Comparison of ENCODE assay signal across 9 mouse cellular contexts in genomic region chr15:86034781-86035360, GRCm38 (mm10). TPM values are rescaled to one million over a fixed set of nuclear protein-coding genes. Genes with fewer than 3 reads are reported as not detected.
DNase-seq lines count a peak whose midpoint lies in the region; ATAC-seq lines count a peak whose summit lies in the region.
"Had no signal": no experiment of that assay in that cellular context is flagged by ENCODE, and none has a peak within 500 bp of the region (broad histone marks: within the 10 kb centered on the region; RNA-seq: fewer than 3 reads in every experiment).

No protein-coding gene starts in this region.

- no peaks in the 10 kb centered on the region for H3K9me3 ChIP-seq in heart, embryonic 15.5 days (replicated peaks)
- 0 out of 2 replicates have a peak, but pooled peaks cover 3% of the 10 kb centered on the region for H3K9me3 ChIP-seq in embryonic facial prominence, embryonic 11.5 days (replicated peaks; ENCODE audit: control insufficient read depth, low read length)
- no peaks in the 10 kb centered on the region for H3K9me3 ChIP-seq in midbrain, embryonic 13.5 days

- no peak for DNase-seq in heart, postnatal 4 days
- DNase-seq in embryonic facial prominence, embryonic 11.5 days (ENCODE audit: low spot score), result no peak
- DNase-seq in kidney, postnatal 10 days, result peak; percentile 49
- no peak for DNase-seq in ovary, postnatal 14 days (ENCODE audit: low spot score)
- DNase-seq: right cerebral cortex, postnatal 14 days had no signal

- no peak for ATAC-seq in heart, embryonic 15.5 days (replicated peaks; ENCODE audit: insufficient number of reproducible peaks, insufficient read depth, low FRiP score, low read depth)
- ATAC-seq in embryonic facial prominence, embryonic 11.5 days (replicated peaks; ENCODE audit: insufficient number of reproducible peaks, low FRiP score, low TSS enrichment, low read depth), result no peak
- no peak for ATAC-seq in midbrain, embryonic 13.5 days
- no peak for ATAC-seq in frontal cortex, adult (ENCODE audit: low TSS enrichment)
- no peak for ATAC-seq in megakaryocyte-erythroid progenitor cell, adult 5-6 weeks (replicated peaks; ENCODE audit: low FRiP score, low TSS enrichment, poor library complexity, severe bottlenecking)

- H3K4me1 ChIP-seq in heart, embryonic 15.5 days (replicated peaks), result peaks cover 45% of the 10 kb centered on the region
- 0 out of 2 replicates have a peak, but pooled peaks cover 2% of the 10 kb centered on the region for H3K4me1 ChIP-seq in embryonic facial prominence, embryonic 11.5 days (ENCODE audit: control insufficient read depth, insufficient read depth, low read length)
- peaks cover 28% of the 10 kb centered on the region for H3K4me1 ChIP-seq in midbrain, embryonic 13.5 days (replicated peaks)

- peak overlapping the region; percentile 70 for H3K4me3 ChIP-seq in heart, embryonic 15.5 days
- peak overlapping the region; percentile 13; the same call in 1 of the 2 replicates for H3K4me3 ChIP-seq in embryonic facial prominence, embryonic 11.5 days (ENCODE audit: low read depth, low read length)
- no peak overlapping the region for H3K4me3 ChIP-seq in midbrain, embryonic 13.5 days (replicated peaks)

- peaks cover 11% of the 10 kb centered on the region for H3K36me3 ChIP-seq in heart, embryonic 15.5 days
- no peaks in the 10 kb centered on the region for H3K36me3 ChIP-seq in embryonic facial prominence, embryonic 11.5 days (replicated peaks; ENCODE audit: control insufficient read depth, insufficient read depth, low read depth, low read length)
- H3K36me3 ChIP-seq in midbrain, embryonic 13.5 days, result peaks cover 19% of the 10 kb centered on the region

- peaks cover 43% of the 10 kb centered on the region for H3K27me3 ChIP-seq in heart, embryonic 15.5 days
- peaks cover 23% of the 10 kb centered on the region for H3K27me3 ChIP-seq in embryonic facial prominence, embryonic 11.5 days (ENCODE audit: control insufficient read depth, insufficient read depth, low read length)
- peaks cover 42% of the 10 kb centered on the region for H3K27me3 ChIP-seq in midbrain, embryonic 13.5 days

- H3K9ac ChIP-seq in heart, embryonic 15.5 days, result 0 out of 2 replicates have a peak overlapping the region, but pooled peaks have one; percentile 14
- H3K9ac ChIP-seq in embryonic facial prominence, embryonic 11.5 days (replicated peaks; ENCODE audit: low read length), result no peak overlapping the region
- H3K9ac ChIP-seq in midbrain, embryonic 13.5 days (replicated peaks), result no peak overlapping the region

- 15% methylated on average over 12 of the region's 12 CpGs for WGBS in heart, embryonic 15.5 days
- 4% methylated on average over 12 of the region's 12 CpGs for WGBS in embryonic facial prominence, embryonic 11.5 days
- 3% methylated on average over 12 of the region's 12 CpGs for WGBS in midbrain, embryonic 13.5 days

- peak overlapping the region; percentile 40 for H3K27ac ChIP-seq in heart, embryonic 15.5 days
- no peak overlapping the region for H3K27ac ChIP-seq in embryonic facial prominence, embryonic 11.5 days (replicated peaks; ENCODE audit: low read depth, low read length)
- no peak overlapping the region for H3K27ac ChIP-seq in midbrain, embryonic 13.5 days

- peak overlapping the region; percentile 94 for H3K4me2 ChIP-seq in heart, embryonic 15.5 days
- peak overlapping the region; percentile 93 for H3K4me2 ChIP-seq in embryonic facial prominence, embryonic 11.5 days (ENCODE audit: low read depth, low read length)
- H3K4me2 ChIP-seq in midbrain, embryonic 13.5 days (replicated peaks), result peak overlapping the region; percentile 71

RNA-seq across cellular contexts. Expression of gene Celsr1, which starts 1.3 kb away (rescaled TPM):
- 1.1 and 2.1 TPM in 2 replicates for polyA plus RNA-seq in heart, embryonic 15.5 days (2015; fragmentation: Nextera tagmentation; extraction: Ambion mirVana)
- 10 to 100 TPM; 20.0 to 21.3 TPM for total RNA-seq in heart, postnatal 4 days (2021)
- polyA plus RNA-seq in embryonic facial prominence, embryonic 11.5 days (2014; fragmentation: Nextera tagmentation; extraction: Ambion mirVana), result 2.0 and 2.1 TPM in 2 replicates
- 2.0 and 2.7 TPM in 2 replicates for polyA plus RNA-seq in midbrain, embryonic 13.5 days (2015; fragmentation: Nextera tagmentation; extraction: Ambion mirVana)
- total RNA-seq in megakaryocyte-erythroid progenitor cell, adult 5-6 weeks (2014; fragmentation: Nextera tagmentation), result 3.8 and 7.5 TPM in 2 replicates
- total RNA-seq in megakaryocyte-erythroid progenitor cell, adult 5-6 weeks (2017), result 1.3 and 9.0 TPM in 2 replicates

RNA-seq across cellular contexts. Expression of gene Gramd4, which starts 22.6 kb away (rescaled TPM):
- polyA plus RNA-seq in heart, embryonic 15.5 days (2015; fragmentation: Nextera tagmentation; extraction: Ambion mirVana), result 16.9 and 19.5 TPM in 2 replicates
- 10 to 100 TPM; 30.1 to 33.6 TPM for total RNA-seq in heart, postnatal 4 days (2021)
- 6.3 and 6.9 TPM in 2 replicates for polyA plus RNA-seq in embryonic facial prominence, embryonic 11.5 days (2014; fragmentation: Nextera tagmentation; extraction: Ambion mirVana)
- polyA plus RNA-seq in midbrain, embryonic 13.5 days (2015; fragmentation: Nextera tagmentation; extraction: Ambion mirVana), result 31.3 and 34.3 TPM in 2 replicates
- 24.9 and 41.8 TPM in 2 replicates for total RNA-seq in megakaryocyte-erythroid progenitor cell, adult 5-6 weeks (2014; fragmentation: Nextera tagmentation)
- total RNA-seq in megakaryocyte-erythroid progenitor cell, adult 5-6 weeks (2017), result 35.8 and 52.4 TPM in 2 replicates
